Mouse (Mus musculus) MEL (cell line): ENCODE measurements around the gene Lipc.

Source experiments
- CTCF ChIP-seq, 3 experiments: IDR thresholded peaks in 2 of 3; conservative IDR thresholded peaks in 1 of 3; 2 replicates each; pipeline ENCODE4 v1.5.1; 2011 to 2012; ENCODE audit warnings: low read length in 3 of 3, low read depth in 2 of 3, mild to moderate bottlenecking in 2 of 3, improper control_type of control experiment in 1 of 3, inconsistent platforms in 1 of 3, mixed read lengths in 1 of 3, moderate library complexity in 1 of 3; ENCODE audit not compliant: control insufficient read depth in 1 of 3, insufficient read depth in 1 of 3, poor library complexity in 1 of 3, severe bottlenecking in 1 of 3
- EP300 ChIP-seq, 2 experiments: IDR thresholded peaks; 2 replicates each; pipeline ENCODE4 v1.6.1; 2011; ENCODE audit warnings: improper control_type of control experiment in 2 of 2, low read length in 2 of 2, low read depth in 1 of 2, mild to moderate bottlenecking in 1 of 2
- GATA1 ChIP-seq: IDR thresholded peaks from 2 replicates; pipeline ENCODE4 v1.6.1; 2011; ENCODE audit warnings: low read depth, low read length, improper control_type of control experiment
- JUND ChIP-seq: IDR thresholded peaks from 2 replicates; pipeline ENCODE4 v1.6.1; 2011; ENCODE audit warnings: low read depth, mild to moderate bottlenecking, improper control_type of control experiment, low read length
- MAX ChIP-seq: IDR thresholded peaks from 2 replicates; pipeline ENCODE4 v1.6.1; 2011; ENCODE audit warnings: low read length, improper control_type of control experiment
- POLR2A ChIP-seq, 2 experiments: IDR thresholded peaks; 2 replicates each; pipeline ENCODE4 v1.6.1; 2011 to 2012; ENCODE audit warnings: low read length in 2 of 2, mild to moderate bottlenecking in 2 of 2, control low read depth in 1 of 2, improper control_type of control experiment in 1 of 2, low read depth in 1 of 2, moderate library complexity in 1 of 2; ENCODE audit not compliant: control insufficient read depth in 1 of 2, insufficient read depth in 1 of 2, poor library complexity in 1 of 2
- POLR2AphosphoS2 ChIP-seq: IDR thresholded peaks from 2 replicates; pipeline ENCODE4 v1.6.1; 2011; ENCODE audit warnings: low read length, improper control_type of control experiment
- TAL1 ChIP-seq: IDR thresholded peaks from 2 replicates; pipeline ENCODE4 v1.6.1; 2012; ENCODE audit warnings: mild to moderate bottlenecking, inconsistent platforms, low read length, moderate library complexity, mixed read lengths
- USF1 ChIP-seq: IDR thresholded peaks from 2 replicates; pipeline ENCODE4 v1.6.1; 2014; ENCODE audit warnings: low read depth, mild to moderate bottlenecking, inconsistent platforms, low read length, improper control_type of control experiment, moderate library complexity

DNA sequence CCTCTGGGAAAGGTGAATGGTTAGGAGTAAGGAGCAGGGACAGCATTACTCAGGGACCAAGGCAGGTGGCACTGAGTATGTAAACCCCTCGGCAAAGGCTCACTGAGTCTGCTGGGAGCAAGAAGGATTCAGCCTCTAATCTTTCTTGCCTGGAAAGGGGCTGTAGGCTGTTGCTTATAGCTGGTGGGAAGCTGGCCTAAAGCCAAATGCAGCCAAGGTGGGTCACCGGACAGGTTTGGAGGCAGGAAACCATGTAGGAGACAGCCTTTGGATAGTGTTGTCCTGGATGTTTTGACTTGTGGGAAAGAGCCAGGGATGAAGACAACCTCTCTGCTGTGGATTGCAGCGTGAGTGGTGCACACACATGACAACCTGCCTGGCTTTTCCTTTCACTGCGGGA lies 40.9 kb downstream of the Lipc start:
- TF ChIP-seq POLR2A (IDR thresholded peaks at IDR 0.05; ENCODE audit: control insufficient read depth in 1 of 2, insufficient read depth in 1 of 2, low read depth in 1 of 2, low read length in 2 of 2, poor library complexity in 1 of 2) (no peak), TAL1 (no peak), CTCF (IDR thresholded peaks at IDR 0.05 in 2 of 3, conservative IDR thresholded peaks at IDR 0.05 in 1 of 3; ENCODE audit: control insufficient read depth in 1 of 3, insufficient read depth in 1 of 3, low read depth in 2 of 3, low read length in 3 of 3, poor library complexity in 1 of 3, severe bottlenecking in 1 of 3) (no peak), EP300 (IDR thresholded peaks at IDR 0.05; ENCODE audit: low read depth in 1 of 2, low read length in 2 of 2) (no peak), JUND (no peak), GATA1 (no peak), POLR2AphosphoS2 (no peak), USF1 (no peak), MAX (no peak)
